Mouse (Mus musculus) liver, embryonic 14.5 days (tissue): ENCODE measurements around the gene Bbc3. TPM values are rescaled to one million over a fixed set of nuclear protein-coding genes. Genes with fewer than 3 reads are reported as not detected.
"Not testable (repeated sequence)": the region's sequence is repeated elsewhere in the genome, so short reads cannot be mapped to it uniquely, and the experiment has no call there.

ENCODE experiments used
- ATAC-seq: fragments of 200-750 bp; cut with Nextera tagmentation; 2 replicates; pipeline ENCODE4 v1.8.0; 2017; ENCODE audit warnings: moderate number of reproducible peaks, mild to moderate bottlenecking, moderate library complexity; ENCODE audit not compliant: insufficient read depth
- DNase-seq, 3 experiments: peaks; one replicate each; pipeline ENCODE4 v3.0.0-alpha.2; 2012 to 2013; ENCODE audit warnings: low read depth in 3 of 3, low spot score in 3 of 3
- H3K27ac ChIP-seq: fragments of 300-500 bp; sonication (generic); 2 replicates; pipeline ENCODE4 v1.5.1; 2014; ENCODE audit warnings: moderate library complexity, mild to moderate bottlenecking, control low read depth, inconsistent platforms
- H3K27me3 ChIP-seq: fragments of 300-500 bp; sonication (generic); 2 replicates; pipeline ENCODE4 v1.6.1; 2014; ENCODE audit warnings: mild to moderate bottlenecking, low read length, moderate library complexity; ENCODE audit not compliant: control insufficient read depth, insufficient read depth
- H3K36me3 ChIP-seq: fragments of 300-500 bp; sonication (generic); replicated peaks from 2 replicates; pipeline ENCODE4 v1.6.1; 2014; ENCODE audit warnings: low read depth; ENCODE audit not compliant: control insufficient read depth, insufficient read depth
- H3K4me1 ChIP-seq, 2 experiments: fragments of 200-500 bp in 1 of 2; fragments of 300-500 bp in 1 of 2; sonication (generic) in 1 of 2; replicated peaks; 2 replicates each; pipeline ENCODE4 v1.6.1; 2012 to 2014; ENCODE audit warnings: antibody characterized with exemption in 1 of 2, inconsistent platforms in 1 of 2, low read length in 1 of 2; ENCODE audit not compliant: control insufficient read depth in 2 of 2, insufficient read depth in 2 of 2
- H3K4me2 ChIP-seq: fragments of 300-500 bp; sonication (generic); 2 replicates; pipeline ENCODE4 v1.6.1; 2014; ENCODE audit warnings: low read depth, mild to moderate bottlenecking, control low read depth, moderate library complexity
- H3K4me3 ChIP-seq, 2 experiments: fragments of 200-500 bp in 1 of 2; fragments of 300-500 bp in 1 of 2; sonication (generic) in 1 of 2; 2 replicates each; pipeline ENCODE4 v1.5.1; 2012 to 2014; ENCODE audit warnings: low read depth in 2 of 2, low read length in 2 of 2, mild to moderate bottlenecking in 2 of 2, control low read depth in 1 of 2, inconsistent platforms in 1 of 2, moderate library complexity in 1 of 2; ENCODE audit not compliant: insufficient read depth in 1 of 2
- H3K9ac ChIP-seq: fragments of 300-500 bp; sonication (generic); replicated peaks from 2 replicates; pipeline ENCODE4 v1.6.1; 2014; ENCODE audit warnings: mild to moderate bottlenecking, control low read depth, moderate library complexity
- H3K9me3 ChIP-seq: fragments of 300-500 bp; sonication (generic); 2 replicates; pipeline ENCODE4 v1.6.1; 2016; ENCODE audit warnings: low read length, mixed read lengths; ENCODE audit not compliant: control insufficient read depth
- CTCF ChIP-seq: IDR thresholded peaks from 2 replicates; pipeline ENCODE4 v1.5.1; 2016; ENCODE audit warnings: antibody characterized with exemption, low read depth, control low read depth
- EP300 ChIP-seq: IDR thresholded peaks from 2 replicates; pipeline ENCODE4 v1.6.1; 2016; ENCODE audit warnings: antibody characterized with exemption, low read depth
- WGBS: fragments of 180-500 bp; shearing (Covaris S2); extraction: QIAGEN DNeasy Blood & Tissue Kit; methylation state at CpG from one replicate; pipeline ENCODE4 v1.1.7; 2014; ENCODE audit not compliant: insufficient replicate concordance; 5-methylcytosine and 5-hydroxymethylcytosine counted together
- polyA plus RNA-seq, 2 experiments: library from polyadenylated mRNA; depleted of rRNA in 1 of 2; stranded (reverse) in 1 of 2; unstranded in 1 of 2; fragments of >200 nt; fragmentation: Nextera tagmentation in 1 of 2; extraction: Ambion mirVana in 1 of 2; gene quantifications; 2 replicates each; pipeline versions ENCODE4 v1.2.1 to v1.2.3; 2012 to 2014

The Bbc3 gene
- polyA plus RNA-seq, 2 experiments, result 2.0 to 3.8 TPM

GRCm38 (mm10) chr7:16265856-16266255 lies 42.3 kb upstream of the Bbc3 start:
- 73% methylated on average over 11 of the region's 11 CpGs for WGBS
- Histone ChIP-seq H3K27me3 (no peaks in the 10 kb centered on the region), H3K9ac (no peak overlapping the region), H3K27ac (no peak overlapping the region), H3K4me3 (no peak overlapping the region), H3K36me3 (peaks cover 2% of the 10 kb centered on the region; the same call in 1 of the 2 replicates), H3K9me3 (no peaks in the 10 kb centered on the region), H3K4me1 (no peaks in the 10 kb centered on the region), H3K4me2 (no peak overlapping the region)
- ATAC-seq (no peak), DNase-seq (no peak)
- TF ChIP-seq EP300 (no peak), CTCF (no peak)

GRCm38 (mm10) chr7:16266593-16266992 lies 41.6 kb upstream of the Bbc3 start:
- H3K4me1 ChIP-seq, H3K36me3 ChIP-seq, H3K9me3 ChIP-seq, H3K27me3 ChIP-seq, H3K4me2 ChIP-seq, H3K4me3 ChIP-seq, ATAC-seq, H3K27ac ChIP-seq, H3K9ac ChIP-seq, DNase-seq: not testable (repeated sequence)
- WGBS, result 61% methylated on average over 7 of the region's 7 CpGs

- peaks cover 9% of the 10 kb centered on the region; the same call in 1 of the 2 replicates for H3K36me3 ChIP-seq
- no peak overlapping the region for H3K4me3 ChIP-seq
- H3K4me1 ChIP-seq, result peaks cover 25 to 28% of the 10 kb centered on the region in 2 experiments
- no peak for TF ChIP-seq EP300
- no peak for TF ChIP-seq CTCF
- H3K9ac ChIP-seq, result no peak overlapping the region
- 73% methylated on average over 1 of the region's 1 CpGs for WGBS
- ATAC-seq (no peak), DNase-seq (no peak)
- no peaks in the 10 kb centered on the region for H3K9me3 ChIP-seq
- H3K4me2 ChIP-seq, result no peak overlapping the region
- H3K27me3 ChIP-seq, result no peaks in the 10 kb centered on the region
- no peak overlapping the region for H3K27ac ChIP-seq
Measured at GRCm38 (mm10) chr7:16271139-16271538, 37.1 kb upstream of the Bbc3 start.

- peaks cover 25 to 29% of the 10 kb centered on the region in 2 experiments for H3K4me1 ChIP-seq
Measured at GRCm38 (mm10) chr7:16272681-16273080, 35.5 kb upstream of the Bbc3 start.

GRCm38 (mm10) chr7:16273081-16273765 lies 35.0 kb upstream of the Bbc3 start, which contains the start of gene Inafm1:
Gene Inafm1, minus strand, starts transcription at chr7:16273617.
- peak; percentile 89 to 90 (median 90) for DNase-seq
- Histone ChIP-seq H3K27ac (peak within 1 kb of the TSS; percentile 82), H3K36me3 (peaks cover 11% of the 10 kb centered on the region; the same call in 1 of the 2 replicates), H3K4me3 (peak within 1 kb of the TSS; percentile 73 to 79), H3K9ac (peak within 1 kb of the TSS; percentile 84), H3K4me2 (peak within 1 kb of the TSS; percentile 96), H3K9me3 (no peaks in the 10 kb centered on the region), H3K4me1 (peaks cover 25 to 29% of the 10 kb centered on the region in 2 experiments), H3K27me3 (no peaks in the 10 kb centered on the region)
- peak; percentile 73 for ATAC-seq
- no peak; the same call in 1 of the 2 replicates for TF ChIP-seq CTCF
- TF ChIP-seq EP300, result no peak
- under 1% methylated on average over 38 of the region's 49 CpGs for WGBS

More at GRCm38 (mm10) chr7:16272681-16273080, 35.5 kb upstream of the Bbc3 start:
- TF ChIP-seq EP300 (no peak), CTCF (peak; percentile 60)
- Histone ChIP-seq H3K4me3 (peak overlapping the region; percentile 73 to 79), H3K9me3 (no peaks in the 10 kb centered on the region), H3K36me3 (peaks cover 9% of the 10 kb centered on the region; the same call in 1 of the 2 replicates), H3K27me3 (no peaks in the 10 kb centered on the region), H3K27ac (peak overlapping the region; percentile 82), H3K4me2 (peak overlapping the region; percentile 96), H3K9ac (peak overlapping the region; percentile 84)
- DNase-seq (peak; percentile 74 to 76 (median 74)), ATAC-seq (peak; percentile 74)
- WGBS, result 0% methylated on average over 42 of the region's 46 CpGs
